Mouse (Mus musculus) CH12.LX (cell line): ENCODE data around the gene Ssb. TPM values are rescaled to one million over a fixed set of nuclear protein-coding genes. Genes with fewer than 3 reads are reported as not detected.

ENCODE experiments used
- DNase-seq: peaks from one replicate; pipeline ENCODE4 v3.0.0-alpha.2; 2013; ENCODE audit errors: extremely low read depth
- H3K27ac ChIP-seq: 2 replicates; pipeline ENCODE4 v1.5.1; 2012; ENCODE audit warnings: low read depth, mild to moderate bottlenecking, control low read depth, moderate library complexity; ENCODE audit not compliant: insufficient read depth
- H3K27me3 ChIP-seq: replicated peaks from 2 replicates; pipeline ENCODE3; 2012; ENCODE audit warnings: inconsistent platforms
- H3K36me3 ChIP-seq, 2 experiments: replicated peaks in 1 of 2; 2 replicates each; pipeline versions ENCODE3 to v1.6.1; 2012; ENCODE audit warnings: inconsistent platforms in 1 of 2, low read length in 1 of 2, mild to moderate bottlenecking in 1 of 2, mixed read lengths in 1 of 2, moderate library complexity in 1 of 2; ENCODE audit not compliant: control insufficient read depth in 1 of 2, insufficient read depth in 1 of 2
- H3K4me1 ChIP-seq, 2 experiments: 2 replicates each; pipeline ENCODE4 v1.6.1; 2012; ENCODE audit warnings: inconsistent platforms in 1 of 2, moderate library complexity in 1 of 2; ENCODE audit not compliant: insufficient read depth in 2 of 2, control insufficient read depth in 1 of 2
- H3K4me2 ChIP-seq: 2 replicates; pipeline ENCODE4 v1.6.1; 2012; ENCODE audit warnings: low read depth, mild to moderate bottlenecking, control low read depth; ENCODE audit not compliant: poor library complexity, insufficient read depth, severe bottlenecking
- H3K4me3 ChIP-seq, 3 experiments: fragments of 150-350 bp in 1 of 3; sonication (generic) in 1 of 3; replicated peaks in 1 of 3; 2 replicates each; pipeline versions ENCODE3 to v1.5.1; 2011 to 2012; ENCODE audit warnings: low read depth in 2 of 3, low read length in 2 of 3, mild to moderate bottlenecking in 2 of 3, moderate library complexity in 2 of 3, control low read depth in 1 of 3, improper control_type of control experiment in 1 of 3, inconsistent platforms in 1 of 3, mixed read lengths in 1 of 3; ENCODE audit not compliant: poor library complexity in 1 of 3
- H3K79me2 ChIP-seq: replicated peaks from 2 replicates; pipeline ENCODE4 v1.6.1; 2012; ENCODE audit warnings: mild to moderate bottlenecking, moderate library complexity; ENCODE audit not compliant: control insufficient read depth, poor library complexity, insufficient read depth, severe bottlenecking; ENCODE audit errors: extremely low read depth
- H3K9ac ChIP-seq: 2 replicates; pipeline ENCODE4 v1.6.1; 2012; ENCODE audit warnings: low read depth, mild to moderate bottlenecking, control low read depth, moderate library complexity; ENCODE audit not compliant: insufficient read depth
- H3K9me3 ChIP-seq: replicated peaks from 2 replicates; pipeline ENCODE3; 2012; ENCODE audit warnings: low read length, inconsistent platforms, mixed read lengths
- BHLHE40 ChIP-seq: IDR thresholded peaks from 2 replicates; pipeline ENCODE4 v1.6.1; 2011; ENCODE audit warnings: mild to moderate bottlenecking, low read depth, low read length, improper control_type of control experiment
- CHD1 ChIP-seq: IDR thresholded peaks from 2 replicates; pipeline ENCODE4 v1.6.1; 2012; ENCODE audit warnings: low read depth, low read length, improper control_type of control experiment, inconsistent platforms
- CHD2 ChIP-seq: IDR thresholded peaks from 2 replicates; pipeline ENCODE4 v1.6.1; 2011; ENCODE audit warnings: low read length, improper control_type of control experiment
- E2F4 ChIP-seq: IDR thresholded peaks from 2 replicates; pipeline ENCODE4 v1.6.1; 2011; ENCODE audit warnings: low read depth, low read length, improper control_type of control experiment; ENCODE audit not compliant: insufficient replicate concordance
- ELF1 ChIP-seq: IDR thresholded peaks from 2 replicates; pipeline ENCODE4 v1.6.1; 2014; ENCODE audit warnings: low read depth, mild to moderate bottlenecking, inconsistent platforms, low read length, improper control_type of control experiment
- EP300 ChIP-seq: IDR thresholded peaks from 2 replicates; pipeline ENCODE4 v1.6.1; 2011; ENCODE audit warnings: low read length, improper control_type of control experiment
- ETS1 ChIP-seq: conservative IDR thresholded peaks from 2 replicates; pipeline ENCODE4 v1.6.1; 2012; ENCODE audit warnings: low read depth, mild to moderate bottlenecking, inconsistent platforms, low read length, improper control_type of control experiment, moderate library complexity
- GABPA ChIP-seq: IDR thresholded peaks from 2 replicates; pipeline ENCODE4 v1.6.1; 2012; ENCODE audit warnings: low read depth, low read length, improper control_type of control experiment, inconsistent platforms; ENCODE audit not compliant: insufficient replicate concordance
- HCFC1 ChIP-seq: IDR thresholded peaks from 2 replicates; pipeline ENCODE4 v1.6.1; 2012; ENCODE audit warnings: low read depth, mild to moderate bottlenecking, inconsistent platforms, low read length, improper control_type of control experiment
- IRF4 ChIP-seq: IDR thresholded peaks from 2 replicates; pipeline ENCODE4 v1.6.1; 2014; ENCODE audit warnings: low read depth, mild to moderate bottlenecking, inconsistent platforms, low read length, improper control_type of control experiment
- JUN ChIP-seq: IDR thresholded peaks from 2 replicates; pipeline ENCODE4 v1.6.1; 2011; ENCODE audit warnings: low read depth, mild to moderate bottlenecking, low read length, improper control_type of control experiment, moderate library complexity; ENCODE audit not compliant: insufficient read depth
- JUND ChIP-seq: conservative IDR thresholded peaks from 2 replicates; pipeline ENCODE4 v1.6.1; 2011; ENCODE audit warnings: low read depth, low read length, improper control_type of control experiment
- KAT2A ChIP-seq: IDR thresholded peaks from 2 replicates; pipeline ENCODE4 v1.6.1; 2012; ENCODE audit warnings: low read length, improper control_type of control experiment, inconsistent platforms; ENCODE audit not compliant: insufficient replicate concordance
- MAFK ChIP-seq: IDR thresholded peaks from 2 replicates; pipeline ENCODE4 v1.6.1; 2011; ENCODE audit warnings: low read length, improper control_type of control experiment; ENCODE audit not compliant: insufficient replicate concordance
- MAX ChIP-seq: IDR thresholded peaks from 2 replicates; pipeline ENCODE4 v1.6.1; 2011; ENCODE audit warnings: low read length, improper control_type of control experiment
- MAZ ChIP-seq: IDR thresholded peaks from 2 replicates; pipeline ENCODE4 v1.6.1; 2012; ENCODE audit warnings: low read depth, mild to moderate bottlenecking, inconsistent platforms, low read length, improper control_type of control experiment, moderate library complexity
- MEF2A ChIP-seq: IDR thresholded peaks from 2 replicates; pipeline ENCODE4 v1.6.1; 2014; ENCODE audit warnings: low read depth, mild to moderate bottlenecking, inconsistent platforms, low read length, improper control_type of control experiment, borderline replicate concordance
- MXI1 ChIP-seq: IDR thresholded peaks from 2 replicates; pipeline ENCODE4 v1.6.1; 2011; ENCODE audit warnings: mild to moderate bottlenecking, low read depth, low read length, improper control_type of control experiment
- MYC ChIP-seq: IDR thresholded peaks from 2 replicates; pipeline ENCODE4 v1.6.1; 2011; ENCODE audit warnings: low read depth, mild to moderate bottlenecking, improper control_type of control experiment, low read length
- NELFE ChIP-seq: IDR thresholded peaks from 2 replicates; pipeline ENCODE4 v1.6.1; 2011; ENCODE audit warnings: low read depth, low read length, improper control_type of control experiment
- NRF1 ChIP-seq: IDR thresholded peaks from 2 replicates; pipeline ENCODE4 v1.6.1; 2014; ENCODE audit warnings: low read depth, mild to moderate bottlenecking, inconsistent platforms, low read length, improper control_type of control experiment, moderate library complexity
- PAX5 ChIP-seq: IDR thresholded peaks from 2 replicates; pipeline ENCODE4 v1.6.1; 2012; ENCODE audit warnings: low read length, inconsistent platforms, mixed read lengths
- POLR2A ChIP-seq: IDR thresholded peaks from 2 replicates; pipeline ENCODE4 v1.6.1; 2011; ENCODE audit warnings: low read depth, mild to moderate bottlenecking, improper control_type of control experiment, low read length
- POLR2AphosphoS2 ChIP-seq: IDR thresholded peaks from 2 replicates; pipeline ENCODE4 v1.6.1; 2011; ENCODE audit warnings: low read depth, low read length, improper control_type of control experiment
- RAD21 ChIP-seq: IDR thresholded peaks from 2 replicates; pipeline ENCODE4 v1.6.1; 2011; ENCODE audit warnings: low read depth, mild to moderate bottlenecking, low read length, improper control_type of control experiment, moderate library complexity
- RCOR1 ChIP-seq: conservative IDR thresholded peaks from 2 replicates; pipeline ENCODE4 v1.6.1; 2012; ENCODE audit warnings: low read depth, mild to moderate bottlenecking, inconsistent platforms, low read length, improper control_type of control experiment
- SIN3A ChIP-seq: IDR thresholded peaks from 2 replicates; pipeline ENCODE4 v1.6.1; 2012; ENCODE audit warnings: low read length, improper control_type of control experiment, inconsistent platforms
- SMC3 ChIP-seq: IDR thresholded peaks from 2 replicates; pipeline ENCODE4 v1.6.1; 2011; ENCODE audit warnings: low read depth, low read length, improper control_type of control experiment
- TBP ChIP-seq: conservative IDR thresholded peaks from 2 replicates; pipeline ENCODE4 v1.6.1; 2011; ENCODE audit warnings: low read depth, low read length, improper control_type of control experiment
- TCF12 ChIP-seq: IDR thresholded peaks from 2 replicates; pipeline ENCODE4 v1.6.1; 2014; ENCODE audit warnings: low read depth, mild to moderate bottlenecking, inconsistent platforms, low read length, improper control_type of control experiment
- UBTF ChIP-seq: IDR thresholded peaks from 2 replicates; pipeline ENCODE4 v1.6.1; 2012; ENCODE audit warnings: low read depth, mild to moderate bottlenecking, inconsistent platforms, low read length, improper control_type of control experiment, moderate library complexity
- USF2 ChIP-seq: conservative IDR thresholded peaks from 2 replicates; pipeline ENCODE4 v1.6.1; 2011; ENCODE audit warnings: low read depth, low read length, improper control_type of control experiment
- ZC3H11A ChIP-seq: IDR thresholded peaks from 2 replicates; pipeline ENCODE4 v1.6.1; 2012; ENCODE audit warnings: low read depth, mild to moderate bottlenecking, inconsistent platforms, low read length, improper control_type of control experiment
- ZKSCAN1 ChIP-seq: IDR thresholded peaks from 2 replicates; pipeline ENCODE4 v1.6.1; 2012; ENCODE audit warnings: low read depth, inconsistent platforms, low read length, improper control_type of control experiment, borderline replicate concordance
- ZMIZ1 ChIP-seq: IDR thresholded peaks from 2 replicates; pipeline ENCODE4 v1.6.1; 2012; ENCODE audit warnings: low read depth, mild to moderate bottlenecking, inconsistent platforms, low read length, improper control_type of control experiment
- ZNF384 ChIP-seq: IDR thresholded peaks from 2 replicates; pipeline ENCODE4 v1.6.1; 2012; ENCODE audit warnings: low read depth, low read length, improper control_type of control experiment, inconsistent platforms
- dilution Hi-C: fragments of 300-500 bp; cut with MboI; formaldehyde crosslinking; loops from 2 replicates; pipeline ENCODE4 v1.14.3; 2020; ENCODE audit warnings: low sequenced_read_pairs; ENCODE audit not compliant: extremely low pct_unique_long_range_greater_than_20kb, extremely low pct_ligation_motif_present
- in situ Hi-C: fragments of 300-500 bp; cut with MboI; formaldehyde crosslinking; loops from 3 replicates; pipeline ENCODE4 v1.14.3; 2019; ENCODE audit warnings: low sequenced_read_pairs, low pct_ligation_motif_present, low pct_unique_long_range_greater_than_20kb, mixed read lengths
- polyA plus RNA-seq: library from polyadenylated mRNA; unstranded; fragments of >175 nt; gene quantifications from 2 replicates; pipeline ENCODE4 v1.2.1, GENCODE M21; 2012; ENCODE audit warnings: low read depth; ENCODE audit not compliant: insufficient read length
- total RNA-seq, 2 experiments: library from RNA; depleted of rRNA; stranded (reverse); fragments of 300-350 nt in 1 of 2; fragments of >200 nt in 1 of 2; gene quantifications; 2 replicates each; pipeline ENCODE4 v1.2.3; 2012 to 2014

Gene Ssb
- total RNA-seq (2012; rRNA removed) = 124 and 176 TPM in 2 replicates
- total RNA-seq (2014; rRNA removed) = 281 and 368 TPM in 2 replicates
- polyA plus RNA-seq = 410 and 530 TPM in 2 replicates

DNA sequence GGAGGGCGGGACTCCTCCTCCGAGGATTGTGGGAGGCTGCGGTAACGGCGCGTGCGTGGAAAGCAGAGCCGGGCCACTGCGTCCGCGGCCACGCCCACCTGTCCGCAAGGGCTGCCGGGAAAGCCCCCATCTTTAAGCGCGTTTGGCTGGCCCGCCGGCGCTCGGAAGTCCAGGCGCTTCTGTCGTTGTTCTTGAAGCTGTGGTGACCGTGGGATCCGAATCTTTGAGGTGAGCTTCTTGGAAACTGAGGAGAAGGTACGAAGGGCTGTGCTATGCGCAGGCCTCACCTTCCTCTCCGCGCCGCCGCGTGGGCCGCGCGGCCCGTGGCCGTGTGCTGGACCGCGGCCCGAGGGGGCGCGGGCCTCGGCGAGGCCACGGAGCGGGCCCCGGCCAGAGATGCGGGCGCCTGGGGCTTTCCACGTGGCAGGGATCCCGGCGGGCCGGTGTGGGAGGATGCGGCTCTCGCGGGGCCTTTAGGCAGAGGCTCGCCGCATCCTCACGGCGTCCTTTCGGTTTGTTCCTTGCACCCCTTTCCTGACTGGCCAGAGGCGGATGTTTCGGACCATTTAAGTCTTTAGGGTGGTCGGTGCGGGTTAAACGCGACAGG is at the start of gene Ssb:
TSS of gene Ssb (plus strand) at position 78 of the 607 bp plus-strand sequence.
- dilution Hi-C loops (no loop called here), in situ Hi-C loops (no loop called here)
- H3K9me3 ChIP-seq = no peaks in the 10 kb centered on the region
- peak within 1 kb of the TSS; percentile 100 for H3K9ac ChIP-seq
- peak within 1 kb of the TSS; percentile 80 for H3K4me2 ChIP-seq
- DNase-seq = peak; percentile 91
- H3K4me3 ChIP-seq = peak within 1 kb of the TSS; percentile 80 to 96 (median 92)
- peaks cover 2 to 14% of the 10 kb centered on the region in 2 experiments for H3K36me3 ChIP-seq
- H3K27ac ChIP-seq = peak within 1 kb of the TSS; percentile 81
- H3K4me1 ChIP-seq = peaks cover 0 to 23% of the 10 kb centered on the region in 2 experiments; a peak in 3 of 4 replicates
- no peaks in the 10 kb centered on the region for H3K27me3 ChIP-seq
- H3K79me2 ChIP-seq = peaks cover 36% of the 10 kb centered on the region
- peak; percentile 68 for TF ChIP-seq HCFC1
- no peak for TF ChIP-seq ZC3H11A
- TF ChIP-seq MAX = no peak
- no peak for TF ChIP-seq JUND
- peak; percentile 69 for TF ChIP-seq TBP
- TF ChIP-seq MXI1 = peak; percentile 29
- TF ChIP-seq ZKSCAN1 = no peak
- TF ChIP-seq KAT2A = no peak
- no peak for TF ChIP-seq ELF1
- 0 out of 2 replicates have a peak, but pooled peaks have one; percentile 4 for TF ChIP-seq IRF4
- peak; percentile 97 for TF ChIP-seq NELFE
- no peak; the same call in 1 of the 2 replicates for TF ChIP-seq CHD1
- TF ChIP-seq EP300 = no peak
- TF ChIP-seq BHLHE40 = no peak
- TF ChIP-seq MAFK = no peak
- TF ChIP-seq MYC = no peak; the same call in 1 of the 2 replicates
- TF ChIP-seq E2F4 = no peak
- no peak for TF ChIP-seq CHD2
- no peak for TF ChIP-seq ETS1
- TF ChIP-seq MAZ = peak; percentile 49; the same call in 1 of the 2 replicates
- peak; percentile 97 for TF ChIP-seq POLR2A
- peak; percentile 63; the same call in 1 of the 2 replicates for TF ChIP-seq TCF12
- no peak for TF ChIP-seq JUN
- peak; percentile 76 for TF ChIP-seq NRF1
- peak; percentile 73; the same call in 1 of the 2 replicates for TF ChIP-seq POLR2AphosphoS2
- no peak for TF ChIP-seq PAX5
- no peak for TF ChIP-seq USF2
- TF ChIP-seq ZMIZ1 = peak; percentile 72; the same call in 1 of the 2 replicates
- TF ChIP-seq RCOR1 = no peak
- TF ChIP-seq SMC3 = no peak
- peak; percentile 61; the same call in 1 of the 2 replicates for TF ChIP-seq SIN3A
- 0 out of 2 replicates have a peak, but pooled peaks have one; percentile 35 for TF ChIP-seq MEF2A
- TF ChIP-seq UBTF = no peak; the same call in 1 of the 2 replicates
- no peak for TF ChIP-seq RAD21
- TF ChIP-seq GABPA = no peak
- TF ChIP-seq ZNF384 = no peak
